Mouse (Mus musculus) megakaryocyte, adult 5-6 weeks (primary cell): ENCODE measurements around the gene Med16. TPM values are rescaled to one million over a fixed set of nuclear protein-coding genes. Genes with fewer than 3 reads are reported as not detected.
A peak's percentile ranks its signal among the peaks of the same experiment; 100 is the strongest.

Source experiments
- ATAC-seq: 2 replicates; pipeline ENCODE4 v1.8.0; 2016; ENCODE audit warnings: mild to moderate bottlenecking, inconsistent platforms; ENCODE audit not compliant: poor library complexity, severe bottlenecking
- total RNA-seq, 2 experiments: library from RNA; stranded (forward) in 1 of 2; stranded (reverse) in 1 of 2; fragments of 153-499, 151-499 nt in 1 of 2; fragments of 221-1000, 200-1000 nt in 1 of 2; gene quantifications; 2 replicates each; pipeline versions ENCODE4 v1.2.3 to v1.2.4; 2015 to 2017

The Med16 gene
- total RNA-seq, 2 experiments from 2014 or later, result 13.6 to 18.0 TPM

DNA sequence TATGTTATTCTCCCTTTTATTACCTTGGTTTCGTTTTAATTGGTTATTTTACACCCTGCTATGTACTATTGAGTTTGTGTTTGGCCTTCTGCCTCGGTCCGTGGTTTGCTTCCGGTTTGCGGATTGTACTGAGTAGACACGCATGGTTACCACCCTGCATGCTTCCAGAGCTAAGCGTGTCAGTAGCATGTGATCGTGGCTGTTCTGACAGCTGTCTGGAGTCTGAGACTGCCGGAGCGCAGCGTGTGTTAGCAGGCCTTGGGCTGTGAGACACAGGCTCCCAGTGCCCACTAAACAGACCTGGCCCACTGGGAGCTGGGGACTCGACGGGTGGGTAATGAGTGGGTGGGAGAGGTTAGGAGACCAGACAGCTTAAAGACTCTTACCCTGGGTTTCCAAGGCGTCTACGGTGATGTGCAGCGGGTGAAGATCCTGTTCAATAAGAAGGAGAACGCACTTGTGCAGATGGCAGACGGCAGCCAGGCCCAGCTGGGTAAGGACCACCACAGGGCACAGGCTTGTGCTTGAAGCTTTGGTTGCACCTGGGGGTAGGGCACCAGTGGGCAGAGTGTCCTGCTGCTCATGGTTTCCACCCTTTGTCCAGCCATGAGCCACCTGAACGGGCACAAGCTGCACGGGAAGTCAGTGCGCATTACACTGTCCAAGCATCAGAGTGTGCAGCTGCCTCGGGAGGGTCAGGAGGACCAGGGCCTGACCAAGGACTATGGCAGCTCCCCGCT is 46.5 kb downstream of the Med16 start:
- no peak for ATAC-seq

DNA sequence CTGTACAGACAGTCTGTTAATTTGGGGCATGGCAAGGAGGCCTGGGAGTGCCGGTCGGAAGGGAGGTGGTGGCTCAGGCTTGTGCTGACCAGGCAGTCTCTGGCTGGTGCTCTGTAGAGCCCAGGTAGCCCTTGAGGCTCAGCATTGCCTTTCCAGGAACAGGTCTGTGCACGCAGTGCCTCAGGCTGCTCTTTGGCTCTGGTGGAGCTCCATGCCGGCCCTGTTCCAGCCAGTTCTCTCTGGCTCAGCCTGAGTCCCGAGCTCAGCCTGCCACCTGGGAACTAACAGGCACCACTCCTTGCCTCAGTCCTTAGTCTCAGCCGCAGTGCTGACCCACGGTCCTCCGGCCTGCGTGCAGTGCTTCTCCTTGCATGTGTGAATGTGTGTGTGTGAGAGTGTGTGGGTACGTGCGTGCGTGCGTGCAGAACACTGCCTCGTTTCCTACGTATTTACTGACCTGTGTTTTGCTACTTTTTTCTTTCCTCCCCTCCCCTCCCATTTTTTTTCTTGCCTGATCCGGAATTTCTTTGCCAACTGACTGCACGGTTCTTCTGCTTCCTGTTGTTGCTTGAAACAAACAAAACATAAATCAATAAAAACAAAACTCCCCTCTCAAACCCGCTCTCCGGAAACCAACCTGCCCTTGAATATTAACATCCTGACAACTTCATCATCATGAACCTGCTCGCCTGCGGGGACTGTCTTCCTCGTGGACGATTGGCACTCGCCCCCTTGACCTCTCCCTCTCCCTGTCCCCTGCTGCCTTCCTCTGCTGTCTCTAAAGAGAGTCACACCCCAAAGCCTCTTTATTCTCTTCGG is 47.3 kb downstream of the Med16 start:
- ATAC-seq, result no peak

- ATAC-seq, result no peak
These were observed 48.4 kb downstream of the Med16 start for GRCm38 (mm10) chr10:79860079-79860911.

DNA sequence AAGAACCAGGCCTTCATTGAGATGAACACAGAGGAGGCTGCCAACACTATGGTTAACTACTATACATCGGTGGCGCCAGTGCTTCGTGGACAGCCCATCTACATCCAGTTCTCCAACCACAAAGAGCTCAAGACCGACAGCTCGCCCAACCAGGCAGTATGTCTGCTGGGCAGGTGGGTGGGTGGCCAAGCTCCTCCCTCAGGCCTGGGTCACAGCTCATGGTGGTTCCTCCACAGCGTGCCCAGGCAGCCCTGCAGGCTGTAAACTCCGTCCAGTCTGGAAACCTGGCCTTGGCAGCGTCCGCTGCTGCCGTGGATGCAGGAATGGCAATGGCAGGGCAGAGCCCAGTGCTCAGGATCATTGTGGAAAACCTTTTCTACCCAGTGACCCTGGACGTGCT is 49.6 kb downstream of the Med16 start:
- ATAC-seq, result no peak

- ATAC-seq, result no peak
These were observed 50.2 kb downstream of the Med16 start for GRCm38 (mm10) chr10:79858416-79859074.

DNA sequence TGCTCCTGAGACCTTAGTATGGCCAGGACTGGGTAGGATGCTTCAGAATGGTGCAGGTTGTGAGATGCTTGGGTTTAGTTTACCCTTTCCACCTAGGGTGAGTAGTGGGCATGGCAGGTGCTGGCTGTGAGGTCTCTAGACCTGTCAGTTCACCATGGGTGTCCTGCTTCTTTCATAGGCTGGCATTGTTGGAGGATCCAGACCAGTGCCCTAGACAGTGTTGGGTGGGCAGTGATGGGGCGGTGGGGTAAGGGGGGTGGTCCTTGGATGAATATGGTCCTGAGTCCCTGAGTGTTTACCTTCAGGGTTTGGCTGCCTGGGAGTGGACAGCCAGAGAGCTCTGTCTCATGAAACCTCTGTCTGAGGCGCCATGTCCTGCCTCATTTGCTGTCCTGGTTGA is 50.8 kb downstream of the Med16 start:
- no peak for ATAC-seq

DNA sequence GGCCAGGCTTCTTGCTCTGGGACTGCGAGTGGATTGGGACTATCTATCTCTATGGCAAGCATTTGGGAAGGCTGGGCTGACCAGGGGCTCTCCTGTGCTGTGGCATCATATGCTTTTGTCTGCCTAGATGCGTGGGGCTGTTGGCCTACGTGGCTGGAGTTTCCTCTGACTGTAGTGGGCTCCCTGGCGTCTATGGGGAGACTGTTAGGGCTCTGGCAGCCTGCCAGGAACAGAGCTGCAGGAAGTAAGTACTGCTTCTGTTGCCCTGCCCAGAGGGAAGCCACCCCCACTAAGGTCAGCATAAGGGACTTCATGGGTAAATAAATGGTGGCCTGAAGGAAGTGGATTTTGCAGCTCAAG is 51.3 kb downstream of the Med16 start:
- no peak for ATAC-seq

DNA sequence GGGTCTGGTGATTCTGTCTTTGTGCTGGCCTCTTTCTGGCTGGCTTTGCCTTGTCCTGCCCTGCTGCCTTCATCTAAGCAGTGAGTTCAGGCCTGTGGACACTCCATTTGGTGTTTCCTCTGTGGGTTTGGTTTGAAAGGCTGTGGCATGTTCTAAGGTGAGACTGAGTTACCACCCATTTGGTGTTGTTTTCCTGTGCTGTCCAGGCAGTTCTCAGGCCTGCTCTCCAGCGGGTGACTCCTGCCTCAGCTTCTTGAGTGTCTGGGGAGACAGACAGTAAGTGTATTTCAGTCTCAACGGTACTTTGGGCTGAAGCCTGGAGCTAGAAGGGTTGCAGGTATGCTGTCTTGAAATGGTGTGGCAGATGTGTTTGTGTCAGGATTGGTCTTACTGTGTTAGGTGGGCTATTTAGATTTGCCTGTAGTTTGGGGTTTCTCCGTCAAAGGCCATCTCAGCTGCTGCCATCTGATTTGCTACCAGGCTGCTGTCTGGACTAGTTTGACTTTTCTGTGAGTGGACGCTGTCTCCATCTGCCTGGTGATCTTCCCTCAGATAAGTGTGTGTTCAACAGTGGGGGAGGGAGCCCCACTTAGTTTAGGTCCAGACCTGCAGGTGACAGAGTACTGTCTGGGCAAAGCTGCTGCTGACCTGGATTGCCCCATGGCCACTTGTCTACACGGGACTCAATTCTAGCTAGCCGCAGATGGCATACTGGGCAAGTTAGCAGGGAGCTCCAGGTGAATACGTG is 51.8 kb downstream of the Med16 start:
- no peak for ATAC-seq

GRCm38 (mm10) chr10:79856280-79856679 is 52.4 kb downstream of the Med16 start:
- no peak for ATAC-seq

GRCm38 (mm10) chr10:79855558-79856184 is 53.1 kb downstream of the Med16 start:
- no peak for ATAC-seq

DNA sequence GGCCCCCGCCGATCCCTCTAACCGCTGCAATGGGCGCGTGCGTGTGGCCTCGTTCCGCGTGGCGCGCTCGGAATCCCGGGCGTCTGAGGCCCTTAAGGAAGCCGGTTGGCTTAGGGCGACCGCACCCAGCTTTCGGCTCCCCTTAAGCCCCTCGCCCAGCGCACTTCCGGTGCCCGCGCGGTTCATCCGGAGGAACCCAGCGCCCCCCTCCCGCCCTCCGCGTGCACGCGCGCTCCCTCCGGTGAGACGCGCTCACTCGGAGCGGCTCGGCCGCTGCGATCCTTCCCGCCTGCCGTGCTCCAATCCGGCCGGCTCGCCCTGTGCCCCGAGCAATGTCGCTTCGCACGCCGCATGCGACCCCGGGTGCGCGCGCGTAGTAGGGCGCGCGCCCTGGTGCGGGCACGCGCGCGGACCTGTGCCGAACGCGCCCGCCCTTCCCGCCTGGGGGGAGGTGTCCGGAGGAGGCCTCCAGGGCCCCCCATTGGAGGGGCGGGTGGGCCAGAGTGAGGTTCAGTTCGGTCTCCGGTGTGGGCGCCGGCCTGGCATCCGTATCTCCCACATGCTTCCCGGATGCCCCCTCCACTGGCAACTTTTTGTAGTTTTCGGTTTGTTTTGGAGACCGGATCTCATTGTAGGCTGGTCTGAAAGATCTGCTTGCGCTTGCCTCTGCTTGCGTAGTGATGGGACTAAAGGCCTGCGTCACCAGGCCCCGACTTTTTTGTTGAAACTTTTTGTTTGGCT is 53.8 kb downstream of the Med16 start:
- ATAC-seq, result peak; percentile 2

GRCm38 (mm10) chr10:79853860-79854795 is 54.6 kb downstream of the Med16 start, which contains the start of gene Ptbp1:
Gene Ptbp1, plus strand, starts transcription at chr10:79854427.
- peak; percentile 84 for ATAC-seq

- ATAC-seq, result no peak
These were observed 55.3 kb downstream of the Med16 start for GRCm38 (mm10) chr10:79853392-79853791.

DNA sequence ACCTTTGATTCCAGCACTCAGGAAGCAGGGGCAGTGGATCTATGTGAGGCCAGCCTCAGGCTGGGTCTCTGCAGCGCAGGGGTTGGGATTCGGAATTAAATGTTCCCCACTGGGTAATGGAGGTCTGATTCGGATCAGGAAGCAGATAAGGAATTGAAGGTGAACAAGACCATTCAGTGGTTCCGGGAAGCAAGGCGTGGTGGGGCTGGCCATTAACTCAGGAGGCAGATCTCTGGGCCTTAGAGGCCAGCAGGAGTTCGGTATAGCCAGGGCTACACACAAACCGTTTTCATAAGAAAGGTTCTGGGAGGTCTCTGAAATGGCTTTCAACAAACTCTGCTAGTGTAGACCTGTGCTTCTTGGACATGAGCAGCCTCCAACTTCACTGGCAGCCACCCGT is 55.9 kb downstream of the Med16 start:
- ATAC-seq, result no peak

GRCm38 (mm10) chr10:79852107-79852789 is 56.5 kb downstream of the Med16 start:
- no peak for ATAC-seq

DNA sequence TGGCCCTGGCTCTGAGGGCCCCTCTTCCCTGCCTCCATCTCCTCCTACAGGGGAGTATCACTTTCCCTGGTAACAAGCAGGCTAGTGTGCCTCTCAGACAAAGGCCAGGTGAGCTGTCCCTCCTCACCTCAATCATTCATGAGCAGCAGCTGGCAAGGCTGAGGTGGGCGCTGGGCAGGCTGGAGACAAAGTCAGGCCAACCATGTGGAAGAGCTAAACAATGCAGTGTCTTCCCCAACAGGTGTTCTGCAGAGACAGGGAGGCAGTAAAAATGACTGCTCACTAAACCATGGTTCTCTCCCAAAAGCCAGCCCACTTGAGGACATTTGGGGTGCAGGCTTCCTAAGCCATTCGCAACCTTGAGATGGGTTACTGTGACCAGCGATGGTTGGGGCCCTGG is 57.1 kb downstream of the Med16 start:
- no peak for ATAC-seq

GRCm38 (mm10) chr10:79849941-79850628 is 58.6 kb downstream of the Med16 start:
- no peak for ATAC-seq
